Mouse (Mus musculus): Measurements from ENCODE around the gene Erbin. TPM values are rescaled to one million over a fixed set of nuclear protein-coding genes. Genes with fewer than 3 reads are reported as not detected.

Gene Erbin
- polyA plus RNA-seq, 1 experiment, result 8.4 TPM

DNA sequence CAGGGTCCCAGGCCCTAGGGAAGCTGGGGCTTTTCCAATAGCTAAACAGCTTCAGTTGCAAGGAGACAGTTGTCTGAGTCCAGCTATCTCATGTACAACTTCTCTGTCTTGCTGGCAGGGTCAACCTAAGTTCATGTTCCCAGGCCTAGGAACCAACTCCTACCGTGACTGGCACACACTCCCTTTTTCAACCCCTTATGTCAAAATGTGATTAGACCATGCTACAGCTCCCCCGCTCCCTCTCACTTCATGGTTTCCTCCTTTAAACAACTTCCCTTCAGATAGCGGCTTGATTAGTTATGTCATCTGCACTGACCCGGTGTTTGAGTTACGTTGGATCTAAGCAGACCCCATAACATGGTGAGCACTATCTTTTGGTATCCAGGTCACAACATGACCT is 112.8 kb downstream of the Erbin start:
- no peaks in the 10 kb centered on the region for H3K27me3 ChIP-seq (ENCODE audit: control insufficient read depth, insufficient read depth, insufficient read length)
- H3ac ChIP-seq (ENCODE audit: control insufficient read depth, insufficient read length), result no peak overlapping the region
- TF ChIP-seq POLR2A (IDR thresholded peaks at IDR 0.05; ENCODE audit: insufficient read length, low read depth), result no peak
- no peak for TF ChIP-seq USF1 (IDR thresholded peaks at IDR 0.05; ENCODE audit: low read depth)
- no peak for TF ChIP-seq POLR2AphosphoS2 (IDR thresholded peaks at IDR 0.05; ENCODE audit: insufficient read length, low read depth)
- TF ChIP-seq REST (IDR thresholded peaks at IDR 0.05; ENCODE audit: insufficient read depth, insufficient read length), result no peak
- TF ChIP-seq SRF (IDR thresholded peaks at IDR 0.05; ENCODE audit: control insufficient read depth, insufficient read length, low read depth), result no peak
- no peak for TF ChIP-seq TCF3 (IDR thresholded peaks at IDR 0.05; ENCODE audit: insufficient read length, low read depth)
- no peak for TF ChIP-seq E2F4 (IDR thresholded peaks at IDR 0.05; ENCODE audit: insufficient read depth)
- TF ChIP-seq TCF12 (IDR thresholded peaks at IDR 0.05; ENCODE audit: insufficient read depth, poor library complexity, severe bottlenecking), result no peak
- TF ChIP-seq MYOG (IDR thresholded peaks at IDR 0.05; ENCODE audit: control insufficient read depth in 1 of 3, insufficient read depth in 1 of 3, insufficient read length in 2 of 3, low read depth in 2 of 3), result no peak
- TF ChIP-seq MYOD1 (IDR thresholded peaks at IDR 0.05; ENCODE audit: control insufficient read depth in 1 of 3, insufficient read length in 2 of 3, low read depth in 2 of 3), result no peak
- no peak for TF ChIP-seq CEBPB (IDR thresholded peaks at IDR 0.05; ENCODE audit: insufficient read depth, poor library complexity, severe bottlenecking)
- TF ChIP-seq MAX (IDR thresholded peaks at IDR 0.05; ENCODE audit: low read depth), result no peak
- H3K4me2 ChIP-seq (ENCODE audit: low read depth), result no peak overlapping the region
- H3K79me2 ChIP-seq (ENCODE audit: control insufficient read depth, insufficient read depth), result no peaks in the 10 kb centered on the region
- H3K36me3 ChIP-seq (ENCODE audit: control insufficient read depth, insufficient read depth), result no peaks in the 10 kb centered on the region
- no peak overlapping the region for H3K4me3 ChIP-seq

DNA sequence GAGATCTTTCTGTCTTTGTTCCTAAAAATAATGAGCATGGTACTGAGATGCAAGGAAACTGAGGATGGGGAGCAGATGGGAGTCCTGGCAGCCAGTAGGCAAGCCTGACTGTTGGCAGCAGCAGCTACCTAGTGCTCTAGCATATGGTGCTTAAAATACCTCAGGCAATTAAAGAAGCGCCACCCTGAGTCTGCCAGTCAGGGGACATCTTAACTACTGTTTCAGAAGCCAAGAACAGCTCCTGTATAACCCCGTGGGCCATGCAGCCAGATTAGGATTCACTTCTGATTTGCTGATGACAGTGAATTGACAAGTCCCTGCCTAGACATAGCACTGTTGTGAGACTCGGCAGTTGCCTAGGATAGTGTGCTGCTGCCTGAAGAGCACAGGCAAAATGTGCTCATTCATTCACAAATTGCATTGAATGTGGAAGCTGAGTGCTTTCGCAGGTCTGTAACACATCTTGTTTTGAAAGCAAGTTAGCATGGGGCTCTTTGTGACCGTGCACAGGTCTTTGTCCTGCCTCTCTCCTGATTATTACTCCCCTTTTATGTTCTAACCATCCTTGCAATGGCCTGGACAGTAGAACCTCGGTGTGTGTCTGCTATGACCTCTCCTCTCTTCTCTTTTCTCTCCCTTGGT is 114.0 kb downstream of the Erbin start:
- Histone ChIP-seq H3K4me2 (ENCODE audit: low read depth) (no peak overlapping the region), H3K4me3 (no peak overlapping the region), H3K79me2 (ENCODE audit: control insufficient read depth, insufficient read depth) (no peaks in the 10 kb centered on the region), H3ac (ENCODE audit: control insufficient read depth, insufficient read length) (no peak overlapping the region), H3K36me3 (ENCODE audit: control insufficient read depth, insufficient read depth) (no peaks in the 10 kb centered on the region), H3K27me3 (ENCODE audit: control insufficient read depth, insufficient read depth, insufficient read length) (no peaks in the 10 kb centered on the region)
- no peak for TF ChIP-seq POLR2AphosphoS2 (IDR thresholded peaks at IDR 0.05; ENCODE audit: insufficient read length, low read depth)
- no peak for TF ChIP-seq TCF3 (IDR thresholded peaks at IDR 0.05; ENCODE audit: insufficient read length, low read depth)
- TF ChIP-seq CEBPB (IDR thresholded peaks at IDR 0.05; ENCODE audit: insufficient read depth, poor library complexity, severe bottlenecking), result no peak
- no peak for TF ChIP-seq E2F4 (IDR thresholded peaks at IDR 0.05; ENCODE audit: insufficient read depth)
- no peak for TF ChIP-seq USF1 (IDR thresholded peaks at IDR 0.05; ENCODE audit: low read depth)
- TF ChIP-seq MAX (IDR thresholded peaks at IDR 0.05; ENCODE audit: low read depth), result no peak
- TF ChIP-seq TCF12 (IDR thresholded peaks at IDR 0.05; ENCODE audit: insufficient read depth, poor library complexity, severe bottlenecking), result no peak
- no peak for TF ChIP-seq REST (IDR thresholded peaks at IDR 0.05; ENCODE audit: insufficient read depth, insufficient read length)
- no peak for TF ChIP-seq MYOG (IDR thresholded peaks at IDR 0.05; ENCODE audit: control insufficient read depth in 1 of 3, insufficient read depth in 1 of 3, insufficient read length in 2 of 3, low read depth in 2 of 3)
- TF ChIP-seq SRF (IDR thresholded peaks at IDR 0.05; ENCODE audit: control insufficient read depth, insufficient read length, low read depth), result no peak
- no peak for TF ChIP-seq POLR2A (IDR thresholded peaks at IDR 0.05; ENCODE audit: insufficient read length, low read depth)

DNA sequence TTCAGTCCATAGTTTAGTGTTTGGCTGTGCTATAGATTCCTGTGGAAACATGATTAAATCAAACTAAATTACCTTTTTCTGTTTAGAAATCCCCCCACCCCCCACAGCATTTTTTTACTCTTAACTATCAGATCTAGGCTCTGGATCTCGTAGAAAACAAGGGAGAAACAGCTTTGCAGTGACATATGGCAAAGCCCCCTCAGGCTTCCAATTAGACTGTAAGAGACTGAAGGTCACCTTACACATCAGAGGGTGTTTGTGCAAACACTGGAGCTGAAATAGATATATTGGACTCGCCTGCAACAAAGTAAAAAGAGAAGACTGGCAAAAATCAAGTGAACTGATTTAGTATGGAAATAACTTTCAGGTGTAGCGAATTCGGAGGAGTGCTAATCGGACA is 116.6 kb downstream of the Erbin start:
- H3K79me2 ChIP-seq (ENCODE audit: control insufficient read depth, insufficient read depth), result no peaks in the 10 kb centered on the region

DNA sequence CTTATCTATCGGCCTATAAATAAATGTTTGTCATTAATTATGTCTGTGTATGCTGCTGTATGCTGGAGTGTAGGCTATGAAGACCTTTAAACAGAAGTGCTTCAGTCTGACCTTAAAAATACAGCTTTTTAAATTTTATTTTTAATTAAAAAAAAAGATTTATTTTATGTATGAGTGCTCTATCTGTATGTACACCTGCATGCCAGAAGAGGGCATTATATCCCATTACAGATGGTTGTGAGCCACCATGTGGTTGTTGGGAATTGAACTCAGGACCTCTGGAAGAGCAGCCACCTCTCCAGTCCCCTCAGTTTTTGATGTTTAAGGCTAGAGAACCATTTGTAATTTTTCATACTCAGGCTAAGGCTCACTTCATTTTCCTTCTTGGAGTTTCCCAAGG is 119.3 kb downstream of the Erbin start:
- H3ac ChIP-seq (ENCODE audit: control insufficient read depth, insufficient read length), result no peak overlapping the region
- no peak overlapping the region for H3K4me3 ChIP-seq
- H3K36me3 ChIP-seq (ENCODE audit: control insufficient read depth, insufficient read depth), result no peaks in the 10 kb centered on the region
- no peaks in the 10 kb centered on the region for H3K79me2 ChIP-seq (ENCODE audit: control insufficient read depth, insufficient read depth)
- TF ChIP-seq E2F4 (IDR thresholded peaks at IDR 0.05; ENCODE audit: insufficient read depth) (no peak), USF1 (IDR thresholded peaks at IDR 0.05; ENCODE audit: low read depth) (no peak), REST (IDR thresholded peaks at IDR 0.05; ENCODE audit: insufficient read depth, insufficient read length) (no peak), MYOD1 (IDR thresholded peaks at IDR 0.05; ENCODE audit: control insufficient read depth in 1 of 3, insufficient read length in 2 of 3, low read depth in 2 of 3) (no peak), CEBPB (IDR thresholded peaks at IDR 0.05; ENCODE audit: insufficient read depth, poor library complexity, severe bottlenecking) (no peak), MAX (IDR thresholded peaks at IDR 0.05; ENCODE audit: low read depth) (no peak), TCF3 (IDR thresholded peaks at IDR 0.05; ENCODE audit: insufficient read length, low read depth) (no peak), MYOG (IDR thresholded peaks at IDR 0.05; ENCODE audit: control insufficient read depth in 1 of 3, insufficient read depth in 1 of 3, insufficient read length in 2 of 3, low read depth in 2 of 3) (no peak), POLR2A (IDR thresholded peaks at IDR 0.05; ENCODE audit: insufficient read length, low read depth) (no peak), SRF (IDR thresholded peaks at IDR 0.05; ENCODE audit: control insufficient read depth, insufficient read length, low read depth) (no peak), TCF12 (IDR thresholded peaks at IDR 0.05; ENCODE audit: insufficient read depth, poor library complexity, severe bottlenecking) (no peak), POLR2AphosphoS2 (IDR thresholded peaks at IDR 0.05; ENCODE audit: insufficient read length, low read depth) (no peak)
- H3K4me2 ChIP-seq (ENCODE audit: low read depth), result no peak overlapping the region
- no peaks in the 10 kb centered on the region for H3K27me3 ChIP-seq (ENCODE audit: control insufficient read depth, insufficient read depth, insufficient read length)

More for the DNA sequence above, 116.6 kb downstream of the Erbin start:
- H3K36me3 ChIP-seq (ENCODE audit: control insufficient read depth, insufficient read depth), result no peaks in the 10 kb centered on the region
- no peak overlapping the region for H3ac ChIP-seq (ENCODE audit: control insufficient read depth, insufficient read length)
- H3K4me2 ChIP-seq (ENCODE audit: low read depth), result no peak overlapping the region
- H3K4me3 ChIP-seq, result no peak overlapping the region
- TF ChIP-seq TCF3 (IDR thresholded peaks at IDR 0.05; ENCODE audit: insufficient read length, low read depth), result no peak
- no peak for TF ChIP-seq SRF (IDR thresholded peaks at IDR 0.05; ENCODE audit: control insufficient read depth, insufficient read length, low read depth)
- no peak for TF ChIP-seq CEBPB (IDR thresholded peaks at IDR 0.05; ENCODE audit: insufficient read depth, poor library complexity, severe bottlenecking)
- TF ChIP-seq REST (IDR thresholded peaks at IDR 0.05; ENCODE audit: insufficient read depth, insufficient read length), result no peak
- no peak for TF ChIP-seq MYOD1 (IDR thresholded peaks at IDR 0.05; ENCODE audit: control insufficient read depth in 1 of 3, insufficient read length in 2 of 3, low read depth in 2 of 3)
- no peak for TF ChIP-seq MYOG (IDR thresholded peaks at IDR 0.05; ENCODE audit: control insufficient read depth in 1 of 3, insufficient read depth in 1 of 3, insufficient read length in 2 of 3, low read depth in 2 of 3)
- no peak for TF ChIP-seq E2F4 (IDR thresholded peaks at IDR 0.05; ENCODE audit: insufficient read depth)
- no peak for TF ChIP-seq USF1 (IDR thresholded peaks at IDR 0.05; ENCODE audit: low read depth)
- no peak for TF ChIP-seq TCF12 (IDR thresholded peaks at IDR 0.05; ENCODE audit: insufficient read depth, poor library complexity, severe bottlenecking)
- no peak for TF ChIP-seq POLR2A (IDR thresholded peaks at IDR 0.05; ENCODE audit: insufficient read length, low read depth)
- no peak for TF ChIP-seq POLR2AphosphoS2 (IDR thresholded peaks at IDR 0.05; ENCODE audit: insufficient read length, low read depth)
- TF ChIP-seq MAX (IDR thresholded peaks at IDR 0.05; ENCODE audit: low read depth), result no peak
- H3K27me3 ChIP-seq (ENCODE audit: control insufficient read depth, insufficient read depth, insufficient read length), result no peaks in the 10 kb centered on the region
